Mouse (Mus musculus) layer of hippocampus, adult 2 months (tissue): Measurements from ENCODE around the gene Slc44a1. TPM values are rescaled to one million over a fixed set of nuclear protein-coding genes. Genes with fewer than 3 reads are reported as not detected.

Experiments used
- DNase-seq, 2 experiments: peaks; one replicate each; pipeline ENCODE4 v3.0.0; 2022; ENCODE audit warnings: low spot score in 2 of 2
- H3K27ac ChIP-seq: fragments of 200-600 bp; 2 replicates; pipeline ENCODE4 v1.8.1; 2022
- H3K4me3 ChIP-seq: fragments of 200-600 bp; 2 replicates; pipeline ENCODE4 v1.8.1; 2022; ENCODE audit warnings: mild to moderate bottlenecking
- CTCF ChIP-seq: fragments of 200-600 bp; conservative IDR thresholded peaks from 2 replicates; pipeline ENCODE4 v1.8.1; 2022; ENCODE audit warnings: antibody characterized with exemption, mild to moderate bottlenecking, moderate library complexity
- total RNA-seq, 2 experiments: library from RNA; stranded (reverse); gene quantifications; 2 replicates each; pipeline ENCODE4 v1.2.3; 2021

The Slc44a1 gene
- total RNA-seq, 2 experiments from 2014 or later: 75.0 to 78.4 TPM

- Histone ChIP-seq H3K27ac (peak overlapping the region; percentile 90), H3K4me3 (no peak overlapping the region)
- TF ChIP-seq CTCF: no peak
- DNase-seq: no peak
Observed at GRCm38 (mm10) chr4:53537101-53537500, 96.9 kb downstream of the Slc44a1 start.

GRCm38 (mm10) chr4:53537539-53537938, 97.3 kb downstream of the Slc44a1 start:
- H3K4me3 ChIP-seq: no peak overlapping the region
- H3K27ac ChIP-seq: peak overlapping the region; percentile 90
- TF ChIP-seq CTCF: no peak
- DNase-seq: no peak

- Histone ChIP-seq H3K4me3 (peak overlapping the region; percentile 19; the same call in 1 of the 2 replicates), H3K27ac (peak overlapping the region; percentile 90)
- DNase-seq: peak in 1 of 2 experiments; percentile 55
- TF ChIP-seq CTCF: no peak
Observed at GRCm38 (mm10) chr4:53538600-53538999, 98.4 kb downstream of the Slc44a1 start.

GRCm38 (mm10) chr4:53539929-53540328, 99.7 kb downstream of the Slc44a1 start:
- Histone ChIP-seq H3K27ac (peak overlapping the region; percentile 90), H3K4me3 (peak overlapping the region; percentile 8; the same call in 1 of the 2 replicates)
- no peak for TF ChIP-seq CTCF
- DNase-seq: no peak

- no peak overlapping the region for H3K4me3 ChIP-seq
- peak overlapping the region; percentile 33; the same call in 1 of the 2 replicates for H3K27ac ChIP-seq
- DNase-seq: no peak
- TF ChIP-seq CTCF: no peak
Observed at GRCm38 (mm10) chr4:53543421-53543820, 103.2 kb downstream of the Slc44a1 start.

GRCm38 (mm10) chr4:53544889-53545288, 104.7 kb downstream of the Slc44a1 start:
- peak; percentile 52 for TF ChIP-seq CTCF
- no peak for DNase-seq
- H3K27ac ChIP-seq: no peak overlapping the region
- no peak overlapping the region for H3K4me3 ChIP-seq

GRCm38 (mm10) chr4:53547381-53547780, 107.2 kb downstream of the Slc44a1 start:
- DNase-seq: no peak
- H3K4me3 ChIP-seq: no peak overlapping the region
- H3K27ac ChIP-seq: no peak overlapping the region
- no peak for TF ChIP-seq CTCF

- no peak for DNase-seq
- Histone ChIP-seq H3K4me3 (no peak overlapping the region), H3K27ac (no peak overlapping the region)
- TF ChIP-seq CTCF: peak; percentile 58
Observed at GRCm38 (mm10) chr4:53549375-53549774, 109.2 kb downstream of the Slc44a1 start.

- TF ChIP-seq CTCF: no peak
- no peak for DNase-seq
Observed at GRCm38 (mm10) chr4:53564618-53565017, 124.4 kb downstream of the Slc44a1 start.

GRCm38 (mm10) chr4:53567065-53567464, 126.9 kb downstream of the Slc44a1 start:
- no peak for TF ChIP-seq CTCF
- no peak for DNase-seq
- H3K4me3 ChIP-seq: no peak overlapping the region
- H3K27ac ChIP-seq: no peak overlapping the region

More at GRCm38 (mm10) chr4:53564618-53565017, 124.4 kb downstream of the Slc44a1 start:
- Histone ChIP-seq H3K4me3 (no peak overlapping the region), H3K27ac (peak overlapping the region; percentile 61)

- TF ChIP-seq CTCF: no peak
- no peak overlapping the region for H3K27ac ChIP-seq
- no peak for DNase-seq
- no peak overlapping the region for H3K4me3 ChIP-seq
Observed at GRCm38 (mm10) chr4:53575558-53575957, 135.3 kb downstream of the Slc44a1 start.

- Histone ChIP-seq H3K4me3 (no peak overlapping the region), H3K27ac (no peak overlapping the region)
- no peak for DNase-seq
- no peak for TF ChIP-seq CTCF
Observed at GRCm38 (mm10) chr4:53587676-53588075, 147.5 kb downstream of the Slc44a1 start.

GRCm38 (mm10) chr4:53588936-53589335, 148.7 kb downstream of the Slc44a1 start:
- H3K4me3 ChIP-seq: no peak overlapping the region
- no peak for DNase-seq
- H3K27ac ChIP-seq: no peak overlapping the region
- no peak for TF ChIP-seq CTCF

GRCm38 (mm10) chr4:53589466-53589865, 149.3 kb downstream of the Slc44a1 start:
- TF ChIP-seq CTCF: no peak
- DNase-seq: no peak
- Histone ChIP-seq H3K27ac (no peak overlapping the region), H3K4me3 (no peak overlapping the region)

GRCm38 (mm10) chr4:53590163-53590562, 149.9 kb downstream of the Slc44a1 start:
- DNase-seq: no peak
- TF ChIP-seq CTCF: no peak
- Histone ChIP-seq H3K4me3 (no peak overlapping the region), H3K27ac (no peak overlapping the region)
